In the genomic region with DNA sequence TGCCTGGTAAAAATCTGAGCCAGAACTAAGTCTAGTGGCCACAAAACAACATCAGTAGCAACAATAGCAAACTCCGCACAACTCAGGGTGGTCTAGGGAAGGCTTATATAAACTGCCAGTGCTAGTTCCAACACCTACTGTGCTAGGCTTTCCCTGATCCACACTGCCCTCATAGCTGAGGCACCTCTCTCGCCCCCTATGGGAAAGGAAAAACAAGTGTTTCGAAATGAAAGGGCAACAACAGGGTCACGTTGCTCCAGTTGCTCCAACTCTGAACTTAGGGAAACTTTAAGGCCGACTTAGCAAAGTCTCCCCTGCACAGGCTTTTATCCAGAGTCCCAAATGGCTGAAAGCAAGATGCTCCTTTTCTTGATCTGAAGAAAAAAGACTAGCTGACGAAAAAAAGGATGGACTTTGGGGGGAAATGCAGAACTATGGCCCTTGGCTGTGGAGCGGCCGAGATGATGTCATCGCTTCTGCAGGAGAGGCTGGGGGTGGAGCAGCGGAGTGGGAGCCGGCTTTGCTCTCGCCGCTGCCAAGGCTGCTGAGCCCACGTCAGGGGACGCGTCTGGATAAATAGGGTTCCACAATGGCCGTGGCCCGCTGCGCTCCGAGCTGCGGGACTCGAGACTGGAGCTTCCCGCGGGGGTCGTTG, we compare ENCODE assay signal across 7 mouse cellular contexts. TPM values are rescaled to one million over a fixed set of nuclear protein-coding genes. Genes with fewer than 3 reads are reported as not detected.
DNase-seq lines count a peak whose midpoint lies in the region; ATAC-seq and TF ChIP-seq lines count a peak whose summit lies in the region.

A gene (plus strand): TSS at position 532 of the 655 bp plus-strand sequence.

- no peaks in the 10 kb centered on the region for H3K9me3 ChIP-seq in forebrain, embryonic 10.5 days

- no peaks in the 10 kb centered on the region for H3K36me3 ChIP-seq in forebrain, embryonic 10.5 days (replicated peaks)

- no peak for TF ChIP-seq CTCF in bone marrow macrophage, adult 2 months (IDR thresholded peaks at IDR 0.05; ENCODE audit: low read depth, low read length)

- ATAC-seq in megakaryocyte, adult 5-6 weeks (ENCODE audit: poor library complexity, severe bottlenecking) = peak; percentile 28; the same call in 1 of the 2 replicates

- no peak for TF ChIP-seq POLR2A in bone marrow macrophage, adult 2 months (IDR thresholded peaks at IDR 0.05; ENCODE audit: borderline replicate concordance, low read depth, low read length)

- 3% methylated on average over 25 of the region's 25 CpGs for WGBS in forebrain, embryonic 10.5 days

- no peak within 1 kb of the TSS for H3K27ac ChIP-seq in bone marrow macrophage, adult 2 months (ENCODE audit: insufficient read depth, low read depth, low read length)
- peak within 1 kb of the TSS; percentile 81 for H3K27ac ChIP-seq in forebrain, embryonic 10.5 days

- peak within 1 kb of the TSS; percentile 56 for H3K4me3 ChIP-seq in bone marrow macrophage, adult 2 months (ENCODE audit: insufficient read depth, low read length)
- peak within 1 kb of the TSS; percentile 59 for H3K4me3 ChIP-seq in forebrain, embryonic 10.5 days

- H3K27me3 ChIP-seq in forebrain, embryonic 10.5 days (ENCODE audit: poor library complexity, severe bottlenecking) = peaks cover 50% of the 10 kb centered on the region

- intact Hi-C loops in heart, postnatal 10 days (cut with DNase I) = no loop called here
- intact Hi-C loops in left cerebral cortex, postnatal 14 days (cut with DNase I) = no loop called here

- DNase-seq in Muller cell, postnatal 12 days (ENCODE audit: inconsistent ontology term) = peak; percentile 77
- peak; percentile 58 for DNase-seq in forebrain, embryonic 10.5 days (ENCODE audit: extremely low spot score, low spot score)
- DNase-seq in heart, postnatal 10 days = peak; percentile 48 to 50
- DNase-seq in left cerebral cortex, postnatal 14 days (ENCODE audit: low spot score in 2 of 2) = peak; percentile 25 to 44
- peak; percentile 44 for DNase-seq in right cerebral cortex, postnatal 14 days

- no peaks in the 10 kb centered on the region for H3K4me1 ChIP-seq in bone marrow macrophage, adult 2 months (ENCODE audit: control insufficient read depth, insufficient read depth, low read length)
- H3K4me1 ChIP-seq in forebrain, embryonic 10.5 days = peaks cover 35% of the 10 kb centered on the region

RNA-seq across cellular contexts. Expression of the gene that starts here (rescaled TPM):
- polyA plus RNA-seq in bone marrow macrophage, adult 2 months (2012; ENCODE audit: insufficient read depth, insufficient read length, missing spikeins) = not detected in 2 replicates
- 1.4 and 1.7 TPM in 2 replicates for polyA plus RNA-seq in forebrain, embryonic 10.5 days (2016; fragmentation: Nextera tagmentation; extraction: Ambion mirVana)
- total RNA-seq in heart, postnatal 10 days (2021) = under 1 TPM; 0.17 to 0.57 TPM
- total RNA-seq in left cerebral cortex, postnatal 14 days (2021) = 1 to 10 TPM; 1.3 to 1.5 TPM
- total RNA-seq in megakaryocyte, adult 5-6 weeks (2015) = 1.8 TPM in 2 replicates
- 0.33 and 1.9 TPM in 2 replicates for total RNA-seq in megakaryocyte, adult 5-6 weeks (2017)

Comparison
In these comparisons a context has a peak if more than half of its experiments do, and no peak if none do; other contexts are left out.
1. Peak in DNase-seq in heart, postnatal 10 days; RNA of the gene not detected or under 1 TPM.